Mouse (Mus musculus) E14TG2a.4 (cell line): ENCODE measurements at regions not wholly inside any gene's neighbourhood (a gene's known extent, or its start where the extent isn't known, plus 50 kb on each side); places are given as distances from the start of the nearest gene placed in this dataset.

ENCODE experiments used
- CTCF ChIP-seq: conservative IDR thresholded peaks from 2 replicates; pipeline ENCODE4 v1.5.1; 2014; ENCODE audit warnings: low read length
- POU5F1 ChIP-seq: IDR thresholded peaks from 2 replicates; pipeline ENCODE4 v1.6.1; 2014; ENCODE audit warnings: low read length, borderline replicate concordance

DNA sequence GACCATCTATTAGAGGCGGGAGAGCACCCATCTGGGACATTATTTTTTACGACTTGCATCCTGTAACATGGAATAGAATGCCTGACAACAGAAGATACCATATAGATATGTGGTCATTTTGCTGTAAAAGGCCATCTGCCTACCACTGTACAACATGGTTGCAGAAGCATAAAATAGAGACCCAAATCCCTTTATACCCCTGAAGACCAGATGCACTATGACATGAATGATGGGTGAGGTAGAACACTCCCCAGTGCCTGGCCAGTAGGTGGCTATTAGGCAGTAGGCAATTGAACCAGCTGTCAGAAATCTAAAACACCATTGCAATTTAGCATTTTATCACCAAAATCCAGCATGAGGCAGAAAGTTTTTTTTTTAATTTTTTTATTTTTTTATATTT lies 289.6 kb downstream of the Lmo7 start:
- TF ChIP-seq CTCF (no peak), POU5F1 (no peak)
